Mouse (Mus musculus): ENCODE measurements around the gene Sst. TPM values are rescaled to one million over a fixed set of nuclear protein-coding genes. Genes with fewer than 3 reads are reported as not detected.

Sst gene
- total RNA-seq (2023) = not detected in 4 replicates

GRCm38 (mm10) chr16:23890636-23891035 lies at the start of gene Sst:
Sst (minus strand) TSS chr16:23890958.

GRCm38 (mm10) chr16:23932294-23932693 lies 41.5 kb upstream of the Sst start, which contains the start of gene Rtp2:
Rtp2 (minus strand) TSS chr16:23932394.

Other genes starting within 250 kb of the Sst start
- not detected in 4 replicates for gene Rtp2, start 41.4 kb upstream of the Sst start, total RNA-seq (2023)
- not detected in 4 replicates for gene Gm37419, start 97.5 kb upstream of the Sst start, total RNA-seq (2023)
- gene Bcl6, start 97.9 kb upstream of the Sst start, total RNA-seq (2023) = 67.6 to 80.9 TPM (median 74.1 TPM) in 4 replicates

Data from B cell, adult 62 days (primary cell).